20 mouse cellular contexts compared by ENCODE assay signal in genomic region chr2:103687143-103687542, GRCm38 (mm10).
DNase-seq lines count a peak whose midpoint lies in the region; ATAC-seq and TF ChIP-seq lines count a peak whose summit lies in the region.
"Had no signal": no experiment of that assay in that cellular context is flagged by ENCODE, and none has a peak within 500 bp of the region (broad histone marks: within the 10 kb centered on the region; RNA-seq: fewer than 3 reads in every experiment).

No protein-coding gene starts in this region.

- TF ChIP-seq CTCF in thymus, adult 2 months (IDR thresholded peaks at IDR 0.05; ENCODE audit: borderline replicate concordance, control insufficient read depth, extremely low read depth, insufficient read depth, low read length, poor library complexity) = no peak
- no peak for TF ChIP-seq CTCF in stomach, postnatal 0 days (IDR thresholded peaks at IDR 0.05; ENCODE audit: low read depth)

- no peaks in the 10 kb centered on the region for H3K36me3 ChIP-seq in thymus, adult 2 months (ENCODE audit: control insufficient read depth, insufficient read depth, low read length)
- no peaks in the 10 kb centered on the region for H3K36me3 ChIP-seq in stomach, postnatal 0 days (ENCODE audit: control insufficient read depth, insufficient read depth, low read length)
- H3K36me3 ChIP-seq: kidney, embryonic 15.5 days; liver, embryonic 15.5 days; neural tube, embryonic 13.5 days had no signal

- TF ChIP-seq EP300 in stomach, postnatal 0 days (optimal IDR thresholded peaks at IDR 0.05) = no peak

- no peaks in the 10 kb centered on the region for H3K27me3 ChIP-seq in thymus, adult 2 months (ENCODE audit: control insufficient read depth, insufficient read depth, low read length)
- H3K27me3 ChIP-seq in stomach, postnatal 0 days (ENCODE audit: control insufficient read depth, insufficient read depth, low read length) = no peaks in the 10 kb centered on the region
- H3K27me3 ChIP-seq: kidney, embryonic 15.5 days; limb, embryonic 13.5 days; liver, embryonic 15.5 days; neural tube, embryonic 13.5 days had no signal

- no peak overlapping the region for H3K4me2 ChIP-seq in stomach, postnatal 0 days (replicated peaks; ENCODE audit: low read depth)
- H3K4me2 ChIP-seq: kidney, embryonic 15.5 days; limb, embryonic 13.5 days; liver, embryonic 15.5 days; neural tube, embryonic 13.5 days had no signal

- peak overlapping the region; percentile 58 for H3K27ac ChIP-seq in thymus, adult 2 months (ENCODE audit: control insufficient read depth, insufficient read depth, low read length)
- no peak overlapping the region for H3K27ac ChIP-seq in stomach, postnatal 0 days (replicated peaks)
- H3K27ac ChIP-seq: kidney, embryonic 15.5 days; layer of hippocampus, adult 2 months; limb, embryonic 13.5 days; liver, embryonic 15.5 days; neural tube, embryonic 13.5 days had no signal

- no peak for TF ChIP-seq POLR2A in thymus, adult 2 months (IDR thresholded peaks at IDR 0.05; ENCODE audit: control insufficient read depth, extremely low read depth, insufficient read depth, low read length, poor library complexity)

- no peak overlapping the region for H3K4me3 ChIP-seq in thymus, adult 2 months (ENCODE audit: control insufficient read depth, insufficient read depth, low read length)
- H3K4me3 ChIP-seq in stomach, postnatal 0 days (ENCODE audit: low read depth, low read length) = no peak overlapping the region
- H3K4me3 ChIP-seq: erythroblast, embryonic 14.5 days; kidney, embryonic 15.5 days; layer of hippocampus, adult 2 months; limb, embryonic 13.5 days; liver, embryonic 15.5 days; neural tube, embryonic 13.5 days had no signal

- peak; percentile 17 to 51 for DNase-seq in adrenal gland, postnatal 36 days
- DNase-seq in adrenal gland, postnatal 14 days = no peak
- peak; percentile 29 for DNase-seq in thymus, adult 2 months
- DNase-seq in thymus, postnatal 10 days (ENCODE audit: low spot score in 2 of 2) = no peak
- DNase-seq in stomach, postnatal 0 days (ENCODE audit: low spot score) = no peak
- DNase-seq in frontal cortex, postnatal 36 days (ENCODE audit: low spot score in 2 of 2) = no peak
- DNase-seq in kidney, postnatal 14 days = no peak
- DNase-seq: B cell, adult 2 months; cerebellum, adult 18-20 months; forebrain, postnatal 0 days; gastrocnemius, postnatal 10 days; heart, postnatal 14 days; lung, postnatal 10 days had no signal

- H3K9me3 ChIP-seq in stomach, postnatal 0 days (ENCODE audit: control insufficient read depth, low read length) = no peaks in the 10 kb centered on the region
- H3K9me3 ChIP-seq: kidney, embryonic 15.5 days; limb, embryonic 13.5 days; liver, embryonic 15.5 days; neural tube, embryonic 13.5 days had no signal

- no peak overlapping the region for H3K9ac ChIP-seq in stomach, postnatal 0 days (ENCODE audit: low read length)
- H3K9ac ChIP-seq: forebrain, postnatal 0 days; kidney, embryonic 15.5 days; limb, embryonic 13.5 days; liver, embryonic 15.5 days; neural tube, embryonic 13.5 days had no signal

- ATAC-seq in megakaryocyte progenitor cell, adult 5-6 weeks (replicated peaks; ENCODE audit: poor library complexity) = peak; percentile 20
- 0 out of 2 replicates have a peak, but pooled peaks have one; percentile 32 for ATAC-seq in stomach, postnatal 0 days (ENCODE audit: low FRiP score, low TSS enrichment)
- ATAC-seq: forebrain, postnatal 0 days had no signal

- peaks cover 49% of the 10 kb centered on the region for H3K4me1 ChIP-seq in thymus, adult 2 months (replicated peaks; ENCODE audit: control insufficient read depth, insufficient read depth, low read length)
- 0 out of 2 replicates have a peak, but pooled peaks cover 5% of the 10 kb centered on the region for H3K4me1 ChIP-seq in stomach, postnatal 0 days (replicated peaks; ENCODE audit: control insufficient read depth, insufficient read depth)

Comparison
In these comparisons a context has a peak if more than half of its experiments do, and no peak if none do; other contexts are left out.
1. DNase-seq: peak in adrenal gland, postnatal 36 days (2 of 2) and thymus, adult 2 months (single experiment); none in adrenal gland, postnatal 14 days (single experiment), thymus, postnatal 10 days (0 of 2), stomach, postnatal 0 days (single experiment), frontal cortex, postnatal 36 days (0 of 2) and kidney, postnatal 14 days (single experiment).